Mouse (Mus musculus): ENCODE results near the gene Nae1. TPM values are rescaled to one million over a fixed set of nuclear protein-coding genes. Genes with fewer than 3 reads are reported as not detected.

Nae1 gene
- total and polyA plus RNA-seq, 3 experiments: 26.0 to 95.0 (median 33.6) TPM

DNA sequence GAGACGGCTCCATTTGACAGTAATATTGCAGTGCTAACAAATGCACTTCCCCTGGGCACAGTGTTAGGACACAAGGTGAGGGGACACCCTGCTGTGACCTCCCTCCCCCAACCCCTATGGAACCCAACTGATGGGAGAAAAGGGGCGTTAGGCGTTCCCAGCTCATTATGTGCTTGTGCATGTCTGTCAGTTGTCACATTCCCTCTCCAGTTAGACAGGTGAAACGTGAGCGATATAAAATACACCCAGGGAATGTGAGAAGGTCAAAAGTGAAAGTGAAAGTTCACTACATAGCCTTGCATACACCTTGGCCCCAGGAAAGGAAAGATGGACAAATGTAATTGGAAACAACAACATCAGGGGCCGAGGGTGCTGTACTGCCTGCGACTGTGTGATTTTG, 941 bp upstream of the Nae1 start:
- TF ChIP-seq GABPA (IDR thresholded peaks at IDR 0.05; ENCODE audit: insufficient replicate concordance, low read depth, low read length): no peak
- TF ChIP-seq ZC3H11A (IDR thresholded peaks at IDR 0.05; ENCODE audit: low read depth, low read length): no peak
- TF ChIP-seq IRF4 (IDR thresholded peaks at IDR 0.05; ENCODE audit: low read depth, low read length): peak; percentile 59; the same call in 1 of the 2 replicates
- no peak for TF ChIP-seq RCOR1 (conservative IDR thresholded peaks at IDR 0.05; ENCODE audit: low read depth, low read length)
- peak; percentile 66 for TF ChIP-seq BHLHE40 (IDR thresholded peaks at IDR 0.05; ENCODE audit: low read depth, low read length)
- no peak for TF ChIP-seq TBP (conservative IDR thresholded peaks at IDR 0.05; ENCODE audit: low read depth, low read length)
- H3K27ac ChIP-seq (ENCODE audit: insufficient read depth, low read depth): 0 out of 2 replicates have a peak overlapping the region, but pooled peaks have one; percentile 14
- no peaks in the 10 kb centered on the region; the same call in 1 of the 2 replicates for H3K79me2 ChIP-seq (replicated peaks; ENCODE audit: control insufficient read depth, extremely low read depth, insufficient read depth, poor library complexity, severe bottlenecking)
- peak overlapping the region; percentile 80 to 95 (median 85) for H3K4me3 ChIP-seq (replicated peaks in 1 of 3; ENCODE audit: low read depth in 2 of 3, low read length in 2 of 3, poor library complexity in 1 of 3)
- H3K27me3 ChIP-seq (replicated peaks): no peaks in the 10 kb centered on the region
- dilution Hi-C loops (cut with MboI; ENCODE audit: extremely low pct_ligation_motif_present, extremely low pct_unique_long_range_greater_than_20kb, low sequenced_read_pairs) (no loop called here), in situ Hi-C loops (cut with MboI; ENCODE audit: low pct_ligation_motif_present, low pct_unique_long_range_greater_than_20kb, low sequenced_read_pairs) (loop anchor here (25.0 kb wide), 1 partner anchor 173 kb away; no protein-coding TSS in a partner anchor)
- peak overlapping the region; percentile 95 for H3K4me2 ChIP-seq (ENCODE audit: insufficient read depth, low read depth, poor library complexity, severe bottlenecking)
- peaks cover 4 to 21% of the 10 kb centered on the region in 2 experiments; a peak in 3 of 4 replicates for H3K4me1 ChIP-seq (ENCODE audit: control insufficient read depth in 1 of 2, insufficient read depth in 2 of 2)
- peaks cover 0 to 5% of the 10 kb centered on the region in 2 experiments for H3K36me3 ChIP-seq (replicated peaks in 1 of 2; ENCODE audit: control insufficient read depth in 1 of 2, insufficient read depth in 1 of 2, low read length in 1 of 2)
- no peaks in the 10 kb centered on the region for H3K9me3 ChIP-seq (replicated peaks; ENCODE audit: low read length)
- DNase-seq (ENCODE audit: extremely low read depth): peak; percentile 14
- H3K9ac ChIP-seq (ENCODE audit: insufficient read depth, low read depth): peak overlapping the region; percentile 58

- H3K36me3 ChIP-seq (replicated peaks in 1 of 2; ENCODE audit: control insufficient read depth in 1 of 2, insufficient read depth in 1 of 2, low read length in 1 of 2): peaks cover 5 to 11% of the 10 kb centered on the region in 2 experiments
- peak; percentile 60 for DNase-seq (ENCODE audit: extremely low read depth)
- dilution Hi-C loops (cut with MboI; ENCODE audit: extremely low pct_ligation_motif_present, extremely low pct_unique_long_range_greater_than_20kb, low sequenced_read_pairs): no loop called here
Observed at GRCm38 (mm10) chr8:104534779-104535141, 323 bp upstream of the Nae1 start.

DNA sequence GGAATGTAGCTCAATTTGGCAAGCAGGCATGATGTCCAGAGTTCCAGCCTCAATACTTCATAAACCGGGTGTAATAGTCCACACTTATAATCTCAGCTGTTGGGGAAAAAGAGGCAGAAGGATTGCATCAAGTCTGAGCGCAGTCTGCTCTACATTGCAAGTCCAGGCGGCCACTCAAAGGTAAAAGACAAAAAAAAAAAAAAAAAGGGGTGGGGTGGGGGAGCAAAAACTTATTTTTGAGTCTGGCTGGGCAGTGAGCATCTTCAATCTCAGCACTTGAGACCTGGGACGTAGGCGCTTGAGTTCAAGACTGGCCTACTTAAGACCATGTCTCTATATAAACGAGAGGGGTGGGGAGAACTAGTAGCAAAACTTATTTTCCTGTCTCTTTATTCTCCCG, 886 bp downstream of the Nae1 start:
- Histone ChIP-seq H3K27me3 (replicated peaks) (no peaks in the 10 kb centered on the region), H3K9me3 (replicated peaks; ENCODE audit: low read length) (no peaks in the 10 kb centered on the region), H3K9ac (ENCODE audit: insufficient read depth, low read depth) (peak overlapping the region; percentile 82), H3K36me3 (replicated peaks in 1 of 2; ENCODE audit: control insufficient read depth in 1 of 2, insufficient read depth in 1 of 2, low read length in 1 of 2) (peaks cover 11 to 18% of the 10 kb centered on the region in 2 experiments), H3K79me2 (replicated peaks; ENCODE audit: control insufficient read depth, extremely low read depth, insufficient read depth, poor library complexity, severe bottlenecking) (no peaks in the 10 kb centered on the region; the same call in 1 of the 2 replicates), H3K4me1 (ENCODE audit: control insufficient read depth in 1 of 2, insufficient read depth in 2 of 2) (peaks cover 4 to 21% of the 10 kb centered on the region in 2 experiments; a peak in 3 of 4 replicates), H3K27ac (ENCODE audit: insufficient read depth, low read depth) (no peak overlapping the region), H3K4me2 (ENCODE audit: insufficient read depth, low read depth, poor library complexity, severe bottlenecking) (peak overlapping the region; percentile 72), H3K4me3 (replicated peaks in 1 of 3; ENCODE audit: low read depth in 2 of 3, low read length in 2 of 3, poor library complexity in 1 of 3) (peak overlapping the region; percentile 85 to 95 (median 88))
- DNase-seq (ENCODE audit: extremely low read depth): no peak
- in situ Hi-C loops (cut with MboI; ENCODE audit: low pct_ligation_motif_present, low pct_unique_long_range_greater_than_20kb, low sequenced_read_pairs): loop anchor here (25.0 kb wide), 1 partner anchor 171 kb away; no protein-coding TSS in a partner anchor
- TF ChIP-seq E2F4 (IDR thresholded peaks at IDR 0.05; ENCODE audit: insufficient replicate concordance, low read depth, low read length): no peak
- TF ChIP-seq ZNF384 (IDR thresholded peaks at IDR 0.05; ENCODE audit: low read depth, low read length): peak; percentile 57
- dilution Hi-C loops (cut with MboI; ENCODE audit: extremely low pct_ligation_motif_present, extremely low pct_unique_long_range_greater_than_20kb, low sequenced_read_pairs): no loop called here

More at GRCm38 (mm10) chr8:104534779-104535141, 323 bp upstream of the Nae1 start:
- H3K9ac ChIP-seq (ENCODE audit: insufficient read depth, low read depth): peak overlapping the region; percentile 58
- H3K27ac ChIP-seq (ENCODE audit: insufficient read depth, low read depth): no peak overlapping the region
- no peaks in the 10 kb centered on the region for H3K9me3 ChIP-seq (replicated peaks; ENCODE audit: low read length)
- H3K4me1 ChIP-seq (ENCODE audit: control insufficient read depth in 1 of 2, insufficient read depth in 2 of 2): peaks cover 4 to 21% of the 10 kb centered on the region in 2 experiments; a peak in 3 of 4 replicates
- H3K79me2 ChIP-seq (replicated peaks; ENCODE audit: control insufficient read depth, extremely low read depth, insufficient read depth, poor library complexity, severe bottlenecking): no peaks in the 10 kb centered on the region; the same call in 1 of the 2 replicates
- H3K4me2 ChIP-seq (ENCODE audit: insufficient read depth, low read depth, poor library complexity, severe bottlenecking): peak overlapping the region; percentile 95
- no peaks in the 10 kb centered on the region for H3K27me3 ChIP-seq (replicated peaks)
- TF ChIP-seq SIN3A (IDR thresholded peaks at IDR 0.05; ENCODE audit: low read length) (0 out of 2 replicates have a peak, but pooled peaks have one; percentile 23), MAX (IDR thresholded peaks at IDR 0.05; ENCODE audit: low read length) (no peak)
- in situ Hi-C loops (cut with MboI; ENCODE audit: low pct_ligation_motif_present, low pct_unique_long_range_greater_than_20kb, low sequenced_read_pairs): loop anchor here (25.0 kb wide), 1 partner anchor 172 kb away; no protein-coding TSS in a partner anchor
- H3K4me3 ChIP-seq (replicated peaks in 1 of 3; ENCODE audit: low read depth in 2 of 3, low read length in 2 of 3, poor library complexity in 1 of 3): peak overlapping the region; percentile 80 to 95 (median 85)
